Mouse (Mus musculus) neural tube, embryonic 10.5 days (tissue): Measurements from ENCODE around the gene Dyrk4.

Experiments
- DNase-seq: peaks from one replicate; pipeline ENCODE4 v3.0.0-alpha.2; 2017; ENCODE audit warnings: low spot score; ENCODE audit errors: extremely low spot score

Dyrk4 gene

GRCm38 (mm10) chr6:126921111-126921881, at the start of gene Dyrk4:
Dyrk4 (minus strand) TSS chr6:126921839.
- peak; percentile 29 for DNase-seq

- no peak for DNase-seq
Observed at GRCm38 (mm10) chr6:126966241-126967026, 44.8 kb upstream of the Dyrk4 start.

GRCm38 (mm10) chr6:126963426-126963825, 41.8 kb upstream of the Dyrk4 start:
- DNase-seq: no peak

GRCm38 (mm10) chr6:126962709-126963108, 41.1 kb upstream of the Dyrk4 start:
- no peak for DNase-seq

- DNase-seq: no peak
Observed at GRCm38 (mm10) chr6:126961371-126962018, 39.9 kb upstream of the Dyrk4 start.

GRCm38 (mm10) chr6:126955734-126956133, 34.1 kb upstream of the Dyrk4 start:
- DNase-seq: peak; percentile 87

GRCm38 (mm10) chr6:126948336-126948735, 26.7 kb upstream of the Dyrk4 start:
- peak; percentile 19 for DNase-seq

GRCm38 (mm10) chr6:126940451-126940850, 18.8 kb upstream of the Dyrk4 start:
- no peak for DNase-seq

GRCm38 (mm10) chr6:126939487-126940171, 18.0 kb upstream of the Dyrk4 start, which contains the start of the genes Rad51ap1 and D6Wsu163e:
Rad51ap1 (minus strand) TSS chr6:126939587.
D6Wsu163e (plus strand) TSS chr6:126939962.
- peak; percentile 93 for DNase-seq

- DNase-seq: peak; percentile 15
Observed at GRCm38 (mm10) chr6:126938853-126939486, 17.3 kb upstream of the Dyrk4 start.

GRCm38 (mm10) chr6:126938047-126938446, 16.4 kb upstream of the Dyrk4 start:
- DNase-seq: no peak

- no peak for DNase-seq
Observed at GRCm38 (mm10) chr6:126932896-126933295, 11.3 kb upstream of the Dyrk4 start.

GRCm38 (mm10) chr6:126914928-126915327, 6.7 kb downstream of the Dyrk4 start:
- no peak for DNase-seq

- no peak for DNase-seq
Observed at GRCm38 (mm10) chr6:126910727-126911126, 10.9 kb downstream of the Dyrk4 start.

GRCm38 (mm10) chr6:126907876-126908275, 13.8 kb downstream of the Dyrk4 start:
- DNase-seq: no peak

- no peak for DNase-seq
Observed at GRCm38 (mm10) chr6:126907378-126907777, 14.3 kb downstream of the Dyrk4 start.

GRCm38 (mm10) chr6:126877118-126877517, 44.5 kb downstream of the Dyrk4 start:
- no peak for DNase-seq

- no peak for DNase-seq
Observed at GRCm38 (mm10) chr6:126852881-126853280, 68.8 kb downstream of the Dyrk4 start, which contains the start of gene Akap3. Akap3 (plus strand) TSS chr6:126853098.

GRCm38 (mm10) chr6:126848712-126849704, 72.6 kb downstream of the Dyrk4 start, which contains the start of gene Ndufa9:
Ndufa9 (minus strand) TSS chr6:126849136.
- peak; percentile 94 for DNase-seq
